Mouse (Mus musculus) midbrain, embryonic 13.5 days (tissue): Measurements from ENCODE around the gene Metrn. TPM values are rescaled to one million over a fixed set of nuclear protein-coding genes. Genes with fewer than 3 reads are reported as not detected.

ENCODE experiments used
- ATAC-seq: fragments of 200-750 bp; cut with Nextera tagmentation; 2 replicates; pipeline ENCODE4 v1.8.0; 2017; ENCODE audit warnings: mild to moderate bottlenecking, moderate TSS enrichment, moderate library complexity
- H3K27ac ChIP-seq: fragments of 300-500 bp; sonication (generic); 2 replicates; pipeline ENCODE4 v1.5.1; 2015; ENCODE audit warnings: inconsistent platforms, mild to moderate bottlenecking, moderate library complexity
- H3K27me3 ChIP-seq: fragments of 300-500 bp; sonication (generic); 2 replicates; pipeline ENCODE4 v1.6.1; 2015; ENCODE audit warnings: mild to moderate bottlenecking, inconsistent platforms
- H3K36me3 ChIP-seq: fragments of 300-500 bp; sonication (generic); 2 replicates; pipeline ENCODE4 v1.6.1; 2015; ENCODE audit warnings: mild to moderate bottlenecking, inconsistent platforms
- H3K4me1 ChIP-seq: fragments of 300-500 bp; sonication (generic); replicated peaks from 2 replicates; pipeline ENCODE4 v1.6.1; 2015; ENCODE audit warnings: inconsistent platforms
- H3K4me2 ChIP-seq: fragments of 300-500 bp; sonication (generic); replicated peaks from 2 replicates; pipeline ENCODE4 v1.6.1; 2015; ENCODE audit warnings: moderate library complexity, mild to moderate bottlenecking, inconsistent platforms
- H3K4me3 ChIP-seq: fragments of 300-500 bp; sonication (generic); replicated peaks from 2 replicates; pipeline ENCODE4 v1.5.1; 2015; ENCODE audit warnings: mild to moderate bottlenecking, inconsistent platforms
- H3K9ac ChIP-seq: fragments of 300-500 bp; sonication (generic); replicated peaks from 2 replicates; pipeline ENCODE4 v1.6.1; 2015; ENCODE audit warnings: mild to moderate bottlenecking, inconsistent platforms
- H3K9me3 ChIP-seq: fragments of 300-500 bp; sonication (generic); 2 replicates; pipeline ENCODE4 v1.6.1; 2016; ENCODE audit warnings: mild to moderate bottlenecking, inconsistent platforms
- WGBS: fragments of 180-500 bp; shearing (Covaris S2); methylation state at CpG from one replicate; pipeline ENCODE4 v1.1.7; 2015; 5-methylcytosine and 5-hydroxymethylcytosine counted together
- polyA plus RNA-seq: library from polyadenylated mRNA; unstranded; fragments of >200 nt; fragmentation: Nextera tagmentation; extraction: Ambion mirVana; gene quantifications from 2 replicates; pipeline ENCODE4 v1.2.1, GENCODE M21; 2015

Metrn gene
- polyA plus RNA-seq, 1 experiment from 2014 or later: 36.6 TPM

DNA sequence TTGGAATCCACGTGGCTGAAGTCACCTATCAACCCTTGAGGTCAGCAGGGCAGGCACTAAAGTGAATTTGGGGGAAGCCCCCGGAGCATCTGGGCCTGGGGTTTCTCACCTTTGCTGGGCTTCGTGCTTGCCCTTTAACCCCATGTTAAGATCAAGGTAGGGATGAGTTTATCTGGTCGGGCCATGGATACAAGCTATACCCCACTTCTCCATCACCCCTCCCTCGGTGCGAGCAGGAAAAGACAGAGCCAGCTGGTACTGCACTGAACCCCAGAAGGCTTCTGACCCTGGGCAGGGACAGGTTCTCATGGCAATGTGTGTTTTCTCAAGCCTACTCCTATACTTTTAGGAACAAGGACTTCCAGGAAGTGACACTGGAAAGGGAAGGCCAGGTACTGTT is 15.6 kb downstream of the Metrn start:
- Histone ChIP-seq H3K36me3 (peaks cover 66% of the 10 kb centered on the region), H3K4me1 (peaks cover 26% of the 10 kb centered on the region), H3K4me2 (no peak overlapping the region), H3K27me3 (no peaks in the 10 kb centered on the region), H3K9ac (no peak overlapping the region), H3K27ac (0 out of 2 replicates have a peak overlapping the region, but pooled peaks have one; percentile 30), H3K9me3 (no peaks in the 10 kb centered on the region), H3K4me3 (no peak overlapping the region)
- no peak for ATAC-seq
- 84% methylated on average over 6 of the region's 6 CpGs for WGBS

DNA sequence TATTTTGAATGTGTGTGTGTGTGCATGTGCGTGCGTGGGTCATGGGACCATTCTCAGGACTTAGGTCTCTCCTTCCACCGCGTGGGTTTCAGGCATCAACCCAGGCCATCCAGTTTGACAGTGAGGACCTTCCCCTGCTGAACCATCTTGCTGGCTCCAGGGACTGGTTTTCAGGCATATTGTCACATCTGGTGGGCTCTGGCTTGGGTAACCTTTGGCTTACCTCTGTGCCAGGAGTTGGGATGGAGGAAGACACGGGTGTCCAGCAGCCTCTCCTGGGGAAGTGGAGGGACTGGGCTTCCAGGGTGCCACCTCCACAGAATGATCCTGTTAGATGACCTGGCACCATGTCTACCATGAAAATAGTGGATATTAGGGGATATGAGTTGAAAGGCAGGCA is 19.0 kb downstream of the Metrn start:
- ATAC-seq: no peak
- H3K36me3 ChIP-seq: peaks cover 52% of the 10 kb centered on the region
- no peak overlapping the region for H3K9ac ChIP-seq
- 92% methylated on average over 5 of the region's 5 CpGs for WGBS
- peaks cover 12% of the 10 kb centered on the region for H3K4me1 ChIP-seq
- H3K27me3 ChIP-seq: no peaks in the 10 kb centered on the region
- no peaks in the 10 kb centered on the region for H3K9me3 ChIP-seq
- no peak overlapping the region for H3K27ac ChIP-seq
- H3K4me2 ChIP-seq: no peak overlapping the region
- no peak overlapping the region for H3K4me3 ChIP-seq

DNA sequence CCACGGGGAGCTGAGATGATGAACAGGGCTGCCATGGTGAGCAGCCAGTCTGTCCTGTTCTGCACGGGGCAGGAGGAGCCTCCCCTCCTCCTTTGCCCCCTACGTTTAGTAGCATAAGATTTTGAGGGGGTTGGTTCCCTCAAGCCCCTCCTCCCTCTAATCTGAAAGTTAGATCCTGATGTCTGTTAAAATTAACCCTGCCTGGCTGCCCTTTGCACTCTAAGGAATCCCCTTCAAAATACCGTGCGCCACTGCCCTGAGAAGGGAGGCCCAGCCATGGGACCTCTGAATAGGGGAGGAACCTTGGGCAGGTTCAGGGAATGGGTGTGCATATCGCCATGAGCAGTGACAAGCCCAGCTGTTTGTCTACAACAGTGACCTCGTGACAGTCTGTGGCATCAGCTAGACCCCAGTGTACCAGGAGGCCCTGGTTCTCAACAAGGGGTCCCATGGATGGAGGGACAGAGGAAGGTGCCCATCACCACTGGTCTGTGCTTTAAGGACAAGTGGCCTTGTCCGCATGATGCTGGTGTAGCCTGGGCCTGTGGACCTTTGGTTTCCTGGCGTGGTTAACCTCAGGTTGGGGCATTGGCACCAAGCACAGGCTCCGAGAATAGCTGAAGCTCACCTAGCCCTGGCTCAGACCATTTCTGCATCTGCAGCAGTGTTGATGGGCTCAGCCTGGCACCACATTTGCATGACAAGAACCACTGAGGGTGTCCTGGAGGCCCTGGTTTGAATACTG is 21.4 kb downstream of the Metrn start:
- Histone ChIP-seq H3K4me2 (peak overlapping the region; percentile 79; the same call in 1 of the 2 replicates), H3K9ac (no peak overlapping the region), H3K27ac (no peak overlapping the region), H3K36me3 (peaks cover 28% of the 10 kb centered on the region), H3K27me3 (no peaks in the 10 kb centered on the region), H3K4me3 (no peak overlapping the region), H3K9me3 (no peaks in the 10 kb centered on the region), H3K4me1 (peaks cover 9% of the 10 kb centered on the region)
- no peak for ATAC-seq
- WGBS: 83% methylated on average over 10 of the region's 10 CpGs

DNA sequence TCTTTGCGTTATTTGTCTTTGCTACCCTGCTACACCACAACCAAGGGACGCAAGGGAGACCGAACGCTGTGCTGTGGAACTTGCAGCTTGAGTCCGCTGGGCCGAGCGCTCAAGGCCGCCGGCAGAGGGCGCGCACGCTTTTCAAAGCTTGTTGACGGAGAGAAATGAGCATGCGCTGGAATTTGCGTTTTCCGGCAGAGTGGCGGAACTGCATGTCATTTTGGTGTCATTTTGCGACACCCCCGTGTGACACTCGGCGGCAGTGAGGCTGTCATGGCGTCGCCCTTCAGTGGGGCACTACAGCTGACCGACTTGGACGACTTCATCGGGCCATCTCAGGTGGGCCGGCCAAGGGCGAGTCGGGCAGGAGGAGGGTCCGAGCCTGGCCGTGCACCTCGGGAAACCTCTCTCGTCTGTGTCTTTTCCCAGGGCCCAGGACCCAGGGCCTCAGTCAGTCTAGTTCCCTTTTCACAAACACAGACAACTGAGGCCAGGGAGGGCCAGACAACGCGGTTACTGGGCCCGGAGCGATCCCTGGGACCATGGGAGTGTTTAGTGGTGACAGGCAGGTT is 23.3 kb downstream of the Metrn start, which contains the start of gene Narfl:
Gene Narfl (plus strand): TSS at position 228 of the 572 bp plus-strand sequence.
- under 1% methylated on average over 37 of the region's 37 CpGs for WGBS
- ATAC-seq: peak; percentile 91
- Histone ChIP-seq H3K9ac (peak within 1 kb of the TSS; percentile 80), H3K4me1 (peaks cover 9% of the 10 kb centered on the region), H3K4me3 (peak within 1 kb of the TSS; percentile 76), H3K4me2 (peak within 1 kb of the TSS; percentile 79), H3K27me3 (0 out of 2 replicates have a peak, but pooled peaks cover 7% of the 10 kb centered on the region), H3K9me3 (no peaks in the 10 kb centered on the region), H3K36me3 (peaks cover 17% of the 10 kb centered on the region), H3K27ac (no peak within 1 kb of the TSS)

DNA sequence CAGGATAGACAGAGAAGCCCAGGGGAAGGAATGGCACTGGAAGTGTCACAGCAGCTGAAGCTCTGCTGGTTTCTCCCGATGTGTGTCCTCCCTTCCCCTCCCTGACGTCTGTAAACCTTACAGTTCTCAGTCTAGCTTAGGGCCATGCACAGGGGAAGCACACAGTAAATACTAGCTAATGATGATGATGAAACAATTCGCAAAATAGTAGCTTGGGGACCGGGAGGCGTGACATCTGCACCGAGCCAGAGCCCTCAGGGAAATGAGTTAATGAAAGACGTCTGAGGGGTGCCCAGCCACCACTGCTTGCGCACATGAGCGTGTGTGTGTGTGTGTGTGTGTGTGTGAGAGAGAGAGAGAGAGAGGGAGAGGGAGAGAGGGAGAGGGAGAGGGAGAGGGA is 27.6 kb downstream of the Metrn start:
- H3K4me2 ChIP-seq: no peak overlapping the region
- H3K4me1 ChIP-seq: peaks cover 5% of the 10 kb centered on the region
- WGBS: 66% methylated on average over 9 of the region's 9 CpGs
- H3K36me3 ChIP-seq: no peaks in the 10 kb centered on the region
- ATAC-seq: no peak
- no peak overlapping the region for H3K4me3 ChIP-seq
- H3K27ac ChIP-seq: no peak overlapping the region
- peaks cover 22% of the 10 kb centered on the region; the same call in 1 of the 2 replicates for H3K27me3 ChIP-seq
- no peaks in the 10 kb centered on the region for H3K9me3 ChIP-seq
- H3K9ac ChIP-seq: no peak overlapping the region

DNA sequence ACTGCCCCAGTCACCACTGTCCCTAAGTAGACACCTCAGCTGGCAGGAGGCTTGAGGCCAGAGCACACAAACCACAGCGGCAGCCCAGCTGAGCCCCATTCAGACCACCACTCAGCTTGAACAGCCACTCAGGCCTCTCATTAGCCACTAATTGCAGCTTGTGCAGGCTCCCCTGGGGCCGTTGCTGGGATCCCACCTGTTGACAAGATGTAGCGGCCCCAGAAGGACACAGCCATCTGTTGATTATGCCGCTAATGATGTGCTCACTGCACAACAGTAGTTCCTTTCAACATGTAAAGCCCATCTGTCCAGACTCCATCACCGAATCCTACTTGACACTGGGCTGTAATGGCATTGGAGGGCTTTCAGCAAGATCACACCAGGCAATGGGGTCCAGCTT is 31.1 kb downstream of the Metrn start:
- Histone ChIP-seq H3K9me3 (no peaks in the 10 kb centered on the region), H3K27ac (no peak overlapping the region), H3K9ac (no peak overlapping the region), H3K36me3 (no peaks in the 10 kb centered on the region), H3K27me3 (peaks cover 28% of the 10 kb centered on the region), H3K4me1 (no peaks in the 10 kb centered on the region), H3K4me3 (no peak overlapping the region), H3K4me2 (no peak overlapping the region)
- WGBS: 49% methylated on average over 5 of the region's 5 CpGs
- peak; percentile 56 for ATAC-seq

DNA sequence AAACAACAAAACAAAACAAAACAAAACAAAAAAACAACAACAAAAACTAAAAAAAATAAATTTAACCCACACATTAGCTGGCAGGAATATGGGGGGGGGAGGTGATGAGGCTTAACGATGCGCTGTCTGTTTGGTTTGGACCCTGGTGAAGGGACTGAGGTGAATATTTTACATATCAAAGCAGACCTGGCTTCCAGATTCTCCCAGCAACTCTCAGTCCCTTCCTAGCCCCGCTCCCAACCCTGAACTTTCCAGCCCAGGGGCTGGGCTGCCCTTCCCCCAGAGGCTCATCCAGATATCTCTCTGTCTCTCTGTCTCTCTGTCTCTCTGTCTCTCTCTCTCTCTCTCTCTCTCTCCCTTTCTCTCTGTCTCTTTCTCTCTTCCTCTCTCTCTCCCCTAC is 34.3 kb downstream of the Metrn start:
- peaks cover 39% of the 10 kb centered on the region for H3K27me3 ChIP-seq
- H3K27ac ChIP-seq: no peak overlapping the region
- H3K4me1 ChIP-seq: no peaks in the 10 kb centered on the region
- H3K9ac ChIP-seq: no peak overlapping the region
- no peaks in the 10 kb centered on the region for H3K9me3 ChIP-seq
- 25% methylated on average over 3 of the region's 3 CpGs for WGBS
- H3K4me3 ChIP-seq: no peak overlapping the region
- no peak overlapping the region for H3K4me2 ChIP-seq
- no peaks in the 10 kb centered on the region for H3K36me3 ChIP-seq
- ATAC-seq: no peak

DNA sequence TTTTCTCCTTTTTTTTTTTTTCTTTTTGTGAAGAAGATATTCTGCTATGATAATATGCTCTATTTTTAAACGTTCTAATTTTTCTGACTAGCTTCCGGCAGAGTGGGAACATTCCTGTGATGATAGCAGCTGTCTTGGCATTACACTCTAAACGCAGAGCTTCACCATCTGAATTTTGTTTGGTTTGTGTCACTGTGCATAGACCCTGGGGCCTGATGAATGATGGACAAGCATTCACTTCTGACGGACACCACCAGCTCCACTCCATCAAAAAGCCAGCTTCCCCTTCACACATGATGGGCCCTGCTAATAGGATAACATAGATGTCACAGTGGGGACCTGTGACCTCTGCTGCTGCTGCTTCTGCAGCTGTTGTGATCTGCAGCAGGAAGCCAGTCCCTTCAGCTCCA is 35.4 kb downstream of the Metrn start:
- Histone ChIP-seq H3K27me3 (peaks cover 29% of the 10 kb centered on the region), H3K4me2 (no peak overlapping the region), H3K4me3 (no peak overlapping the region), H3K4me1 (no peaks in the 10 kb centered on the region), H3K9me3 (no peaks in the 10 kb centered on the region), H3K36me3 (no peaks in the 10 kb centered on the region), H3K27ac (no peak overlapping the region), H3K9ac (no peak overlapping the region)
- 38% methylated on average over 4 of the region's 4 CpGs for WGBS
- no peak for ATAC-seq

DNA sequence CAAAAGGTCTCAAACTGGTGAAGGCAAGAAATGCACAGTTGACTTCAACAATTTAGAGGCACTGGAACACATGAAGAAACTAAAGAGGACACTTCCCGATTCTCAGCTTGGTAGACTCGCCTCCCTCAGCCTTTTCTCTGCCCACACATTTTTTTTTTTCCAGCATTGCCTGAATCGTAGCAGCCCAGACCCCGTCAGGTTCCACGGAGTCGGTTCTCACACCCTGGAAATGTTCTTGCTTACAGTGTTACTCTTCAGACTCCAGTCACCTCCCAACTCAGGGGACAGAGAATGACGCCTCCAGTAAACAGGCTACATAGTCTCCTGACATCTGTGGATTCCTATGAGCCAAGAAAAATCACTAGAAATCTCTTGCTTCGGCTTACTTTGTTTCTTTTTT is 36.8 kb downstream of the Metrn start:
- ATAC-seq: no peak
- no peak overlapping the region for H3K4me3 ChIP-seq
- no peak overlapping the region for H3K4me2 ChIP-seq
- H3K4me1 ChIP-seq: no peaks in the 10 kb centered on the region
- H3K9me3 ChIP-seq: no peaks in the 10 kb centered on the region
- no peak overlapping the region for H3K9ac ChIP-seq
- H3K27ac ChIP-seq: no peak overlapping the region
- WGBS: 79% methylated on average over 8 of the region's 8 CpGs
- no peaks in the 10 kb centered on the region for H3K36me3 ChIP-seq
- H3K27me3 ChIP-seq: peaks cover 34% of the 10 kb centered on the region

DNA sequence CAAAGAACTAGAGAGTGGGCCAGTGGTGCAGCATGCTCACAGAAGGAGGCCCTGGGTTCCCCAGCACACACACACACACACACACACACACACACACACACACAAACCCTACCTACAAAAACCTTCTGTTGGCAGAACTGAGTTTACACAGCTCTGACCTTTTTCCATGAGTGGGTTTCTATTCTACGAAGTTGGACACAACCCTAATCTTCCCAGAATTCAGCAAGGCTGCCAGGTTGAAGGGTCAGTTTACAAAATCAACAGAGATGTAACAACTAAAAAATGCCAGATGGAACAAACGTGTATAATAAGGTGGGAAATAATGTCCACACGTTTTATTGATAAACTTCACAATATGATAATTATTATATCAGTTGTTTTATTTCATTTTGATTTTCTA is 39.2 kb downstream of the Metrn start:
- no peak for ATAC-seq
- 80% methylated on average over 3 of the region's 3 CpGs for WGBS
- H3K36me3 ChIP-seq: no peaks in the 10 kb centered on the region
- H3K27me3 ChIP-seq: peaks cover 31% of the 10 kb centered on the region
- H3K4me3 ChIP-seq: no peak overlapping the region
- no peaks in the 10 kb centered on the region for H3K9me3 ChIP-seq
- no peak overlapping the region for H3K9ac ChIP-seq
- H3K4me2 ChIP-seq: no peak overlapping the region
- no peaks in the 10 kb centered on the region for H3K4me1 ChIP-seq
- H3K27ac ChIP-seq: no peak overlapping the region

DNA sequence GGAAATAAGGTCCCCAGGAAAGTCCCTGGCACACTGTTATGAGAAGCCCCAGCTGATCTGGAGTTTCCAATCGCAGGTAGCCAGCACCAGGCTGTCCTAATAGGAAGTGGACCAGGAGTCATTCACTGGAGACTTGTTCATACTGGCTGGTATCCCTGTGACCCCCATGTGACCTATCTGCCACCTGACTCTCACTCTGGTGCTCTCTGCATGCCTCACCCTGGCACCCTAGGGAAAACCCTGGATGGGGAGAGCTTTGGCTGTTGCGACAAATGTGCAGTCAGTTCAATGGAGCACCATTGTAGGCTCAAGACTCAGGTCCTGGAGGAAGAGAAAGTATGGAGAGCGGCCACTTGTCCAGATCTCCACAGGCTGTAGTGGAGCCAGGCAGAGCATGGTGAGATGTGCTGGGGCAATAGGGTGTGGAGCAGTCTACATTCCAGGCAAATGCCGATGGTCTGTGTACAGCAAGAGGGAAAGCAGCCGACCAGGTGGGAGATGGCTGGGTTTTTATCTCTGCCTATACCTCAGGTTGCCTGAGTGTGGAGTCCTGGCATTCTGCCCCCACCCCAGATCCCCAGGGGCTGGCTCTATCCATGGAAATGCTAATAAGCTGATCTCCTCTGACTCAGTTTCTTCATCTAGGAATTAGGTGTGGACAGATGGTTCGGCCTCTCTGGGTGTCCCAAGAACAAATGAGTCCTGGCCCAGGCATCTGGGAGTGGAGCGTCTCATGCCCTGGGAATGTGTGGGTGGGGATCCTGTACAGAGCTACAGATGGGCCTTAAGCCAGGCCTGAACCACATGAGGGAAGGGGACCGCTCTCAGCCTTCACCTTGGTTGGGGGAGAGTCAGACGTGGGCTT is 40.3 kb downstream of the Metrn start:
- no peaks in the 10 kb centered on the region for H3K36me3 ChIP-seq
- H3K27me3 ChIP-seq: peaks cover 31% of the 10 kb centered on the region
- H3K9ac ChIP-seq: no peak overlapping the region
- ATAC-seq: no peak
- no peak overlapping the region for H3K4me2 ChIP-seq
- H3K9me3 ChIP-seq: no peaks in the 10 kb centered on the region
- H3K4me3 ChIP-seq: no peak overlapping the region
- WGBS: 80% methylated on average over 9 of the region's 9 CpGs
- no peak overlapping the region for H3K27ac ChIP-seq
- H3K4me1 ChIP-seq: 0 out of 2 replicates have a peak, but pooled peaks cover 2% of the 10 kb centered on the region
